Mouse (Mus musculus): ENCODE measurements around the gene Psmd14.

DNA sequence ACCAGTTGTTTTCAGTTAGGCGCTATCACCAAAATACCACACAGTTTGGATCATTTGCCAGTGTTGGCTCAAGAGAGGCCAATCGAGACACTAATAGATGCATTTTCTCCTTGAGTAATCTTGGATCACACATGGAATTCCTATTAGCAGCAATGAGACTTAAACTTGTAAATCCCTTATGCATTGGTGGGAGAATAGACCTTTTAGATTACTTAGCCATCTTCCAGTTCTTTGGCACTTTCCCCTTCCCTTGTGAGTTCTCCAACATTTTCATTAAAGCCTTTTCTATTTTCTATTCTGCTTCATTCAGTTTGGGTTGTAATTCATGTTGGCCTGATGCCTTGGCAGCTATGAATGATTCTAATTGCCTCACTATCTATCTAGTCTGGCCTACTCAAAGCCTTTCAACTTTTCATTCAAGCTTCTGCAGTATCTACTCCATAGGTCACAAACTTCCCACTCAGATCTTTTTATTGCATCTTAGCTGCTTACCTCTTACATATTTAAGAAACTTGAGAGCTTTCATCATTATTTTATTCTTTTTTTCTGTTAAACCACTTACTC, 125.8 kb downstream of the Psmd14 start:
- TF ChIP-seq POLR2A (IDR thresholded peaks at IDR 0.05; ENCODE audit: control insufficient read depth, low read depth, low read length) (no peak), CTCF (IDR thresholded peaks at IDR 0.05; ENCODE audit: control insufficient read depth, insufficient read depth, insufficient replicate concordance, low read depth, low read length) (no peak)
